Mouse (Mus musculus) brown adipose tissue, adult 24 weeks (tissue): ENCODE results near the gene Krt9. TPM values are rescaled to one million over a fixed set of nuclear protein-coding genes. Genes with fewer than 3 reads are reported as not detected.

Experiments used
- H3K27ac ChIP-seq: fragments of 200-500 bp; replicated peaks from 2 replicates; pipeline ENCODE4 v1.5.1; 2012; ENCODE audit warnings: low read depth, mild to moderate bottlenecking, low read length
- H3K4me1 ChIP-seq: fragments of 200-500 bp; 2 replicates; pipeline ENCODE4 v1.6.1; 2012; ENCODE audit warnings: low read length, mixed read lengths; ENCODE audit not compliant: control insufficient read depth, insufficient read depth, insufficient read length
- H3K4me3 ChIP-seq: fragments of 200-500 bp; 2 replicates; pipeline ENCODE4 v1.5.1; 2012; ENCODE audit warnings: low read depth, mild to moderate bottlenecking, low read length, moderate library complexity; ENCODE audit not compliant: insufficient read depth
- polyA plus RNA-seq: library from polyadenylated mRNA; stranded (reverse); fragments of >200 nt; gene quantifications from 2 replicates; pipeline ENCODE4 v1.2.4, GENCODE M21; 2012; ENCODE audit not compliant: missing spikeins, insufficient read depth, insufficient read length

Gene Krt9
- polyA plus RNA-seq, 1 experiment: not detected

- H3K27ac ChIP-seq: no peak overlapping the region
- no peak overlapping the region for H3K4me3 ChIP-seq
- H3K4me1 ChIP-seq: no peaks in the 10 kb centered on the region
These were observed 24.0 kb downstream of the Krt9 start for GRCm38 (mm10) chr11:100168765-100169762.

- H3K4me1 ChIP-seq: no peaks in the 10 kb centered on the region
- no peak overlapping the region for H3K27ac ChIP-seq
- no peak overlapping the region for H3K4me3 ChIP-seq
These were observed 25.0 kb downstream of the Krt9 start for GRCm38 (mm10) chr11:100168071-100168470.

GRCm38 (mm10) chr11:100164392-100164791 lies 28.7 kb downstream of the Krt9 start:
- no peak overlapping the region for H3K27ac ChIP-seq
- no peaks in the 10 kb centered on the region for H3K4me1 ChIP-seq
- no peak overlapping the region for H3K4me3 ChIP-seq

- H3K4me1 ChIP-seq: no peaks in the 10 kb centered on the region
- H3K4me3 ChIP-seq: no peak overlapping the region
- no peak overlapping the region for H3K27ac ChIP-seq
These were observed 35.1 kb downstream of the Krt9 start for GRCm38 (mm10) chr11:100157908-100158477.

GRCm38 (mm10) chr11:100157331-100157730 lies 35.7 kb downstream of the Krt9 start:
- Histone ChIP-seq H3K27ac (no peak overlapping the region), H3K4me1 (no peaks in the 10 kb centered on the region), H3K4me3 (no peak overlapping the region)

GRCm38 (mm10) chr11:100155497-100156255 lies 37.4 kb downstream of the Krt9 start:
- no peak overlapping the region for H3K4me3 ChIP-seq
- no peak overlapping the region for H3K27ac ChIP-seq
- no peaks in the 10 kb centered on the region for H3K4me1 ChIP-seq

GRCm38 (mm10) chr11:100148615-100149330 lies 44.3 kb downstream of the Krt9 start, which contains the start of gene Krt19:
Gene Krt19 (minus strand): TSS chr11:100148665.
- H3K27ac ChIP-seq: no peak within 1 kb of the TSS
- H3K4me1 ChIP-seq: no peaks in the 10 kb centered on the region
- H3K4me3 ChIP-seq: no peak within 1 kb of the TSS

GRCm38 (mm10) chr11:100147566-100148353 lies 45.3 kb downstream of the Krt9 start:
- Histone ChIP-seq H3K27ac (no peak overlapping the region), H3K4me1 (no peaks in the 10 kb centered on the region), H3K4me3 (no peak overlapping the region)

- no peak overlapping the region for H3K4me3 ChIP-seq
These were observed 47.0 kb downstream of the Krt9 start for GRCm38 (mm10) chr11:100145858-100146560.

GRCm38 (mm10) chr11:100145104-100145503 lies 47.9 kb downstream of the Krt9 start:
- H3K4me3 ChIP-seq: no peak overlapping the region
- no peaks in the 10 kb centered on the region for H3K4me1 ChIP-seq
- no peak overlapping the region for H3K27ac ChIP-seq

More at GRCm38 (mm10) chr11:100145858-100146560, 47.0 kb downstream of the Krt9 start:
- Histone ChIP-seq H3K4me1 (no peaks in the 10 kb centered on the region), H3K27ac (no peak overlapping the region)

- Histone ChIP-seq H3K27ac (no peak overlapping the region), H3K4me3 (no peak overlapping the region), H3K4me1 (no peaks in the 10 kb centered on the region)
These were observed 52.1 kb downstream of the Krt9 start for GRCm38 (mm10) chr11:100140966-100141365.

GRCm38 (mm10) chr11:100139391-100139790 lies 53.7 kb downstream of the Krt9 start:
- Histone ChIP-seq H3K27ac (no peak overlapping the region), H3K4me3 (no peak overlapping the region), H3K4me1 (no peaks in the 10 kb centered on the region)

- Histone ChIP-seq H3K4me3 (no peak overlapping the region), H3K4me1 (no peaks in the 10 kb centered on the region), H3K27ac (no peak overlapping the region)
These were observed 54.2 kb downstream of the Krt9 start for GRCm38 (mm10) chr11:100138809-100139208.
